Mouse (Mus musculus) cerebellum, adult (tissue): ENCODE results near the gene Rbm47.
A peak's percentile ranks its signal among the peaks of the same experiment; 100 is the strongest.

Experiments used
- ATAC-seq: cut with Nextera tagmentation; 2 replicates; pipeline ENCODE4 v1.9.2; 2017; ENCODE audit warnings: mild to moderate bottlenecking, moderate library complexity, mixed read lengths; ENCODE audit not compliant: insufficient number of reproducible peaks, low FRiP score, low TSS enrichment

Gene Rbm47

DNA sequence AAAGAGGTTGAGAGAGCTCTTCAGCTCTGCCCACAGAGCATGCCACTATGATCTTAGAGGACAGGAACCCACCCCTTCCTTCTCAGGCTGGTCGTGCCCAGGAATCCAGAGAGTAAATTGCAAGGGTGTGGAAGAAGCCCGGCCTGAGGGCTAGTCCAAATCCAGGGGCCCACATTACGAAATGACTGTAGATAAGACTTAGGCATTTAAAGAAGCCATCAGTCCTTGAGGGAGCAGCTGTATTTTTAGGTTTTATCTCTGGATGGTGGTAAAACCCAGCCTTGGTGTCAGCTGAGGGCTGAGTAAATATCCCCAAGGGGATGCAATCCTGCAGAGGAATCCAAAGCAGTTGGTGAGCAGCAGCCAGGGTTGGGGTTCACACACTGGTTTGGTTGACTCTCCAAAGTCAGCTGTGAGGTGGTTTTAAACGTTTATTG, 6.7 kb downstream of the Rbm47 start:
- no peak for ATAC-seq

DNA sequence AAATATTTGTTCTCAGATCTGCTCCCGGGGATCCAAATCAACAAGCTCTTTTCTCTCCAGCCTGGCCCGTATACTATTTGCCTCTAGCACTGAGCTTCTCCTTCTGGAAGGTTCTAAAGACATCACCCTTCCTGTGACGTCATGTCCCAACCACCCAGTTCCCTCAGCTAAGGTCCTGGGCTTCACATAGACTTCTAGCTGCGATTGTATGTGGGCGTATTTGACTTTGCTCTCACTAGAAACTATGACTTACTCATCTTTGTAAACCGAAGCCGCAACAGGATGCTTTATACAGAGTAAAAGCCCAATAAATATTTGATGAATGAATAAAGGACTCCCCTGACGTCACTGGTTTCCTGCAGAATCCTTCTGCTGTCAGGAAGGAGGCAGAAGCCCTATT, 7.2 kb downstream of the Rbm47 start:
- ATAC-seq: no peak

DNA sequence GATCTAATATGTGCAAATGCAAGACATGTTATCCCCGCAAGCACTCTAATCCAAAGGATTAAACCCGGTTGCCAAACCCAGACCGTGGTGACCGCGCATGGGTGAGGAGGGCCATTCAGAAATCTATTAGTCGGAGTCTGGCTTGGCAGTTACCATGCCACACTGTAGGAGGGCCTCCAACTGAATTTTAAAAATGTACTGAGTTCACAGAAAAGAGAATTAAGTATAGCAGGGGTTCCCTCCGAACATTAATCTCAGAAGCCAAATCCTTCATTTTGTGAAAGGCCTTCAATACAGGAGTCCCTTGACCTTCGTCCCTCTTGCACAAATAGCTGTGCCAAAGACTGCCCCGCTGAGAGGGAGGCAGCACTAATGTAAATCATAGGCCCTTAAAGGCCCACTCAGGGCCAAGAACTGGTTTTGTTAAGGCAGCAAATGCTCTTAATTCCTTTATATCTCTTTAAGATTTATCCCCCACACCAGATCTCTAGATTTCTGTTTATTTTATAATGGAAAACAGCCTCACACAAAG, 16.4 kb downstream of the Rbm47 start:
- ATAC-seq: no peak

DNA sequence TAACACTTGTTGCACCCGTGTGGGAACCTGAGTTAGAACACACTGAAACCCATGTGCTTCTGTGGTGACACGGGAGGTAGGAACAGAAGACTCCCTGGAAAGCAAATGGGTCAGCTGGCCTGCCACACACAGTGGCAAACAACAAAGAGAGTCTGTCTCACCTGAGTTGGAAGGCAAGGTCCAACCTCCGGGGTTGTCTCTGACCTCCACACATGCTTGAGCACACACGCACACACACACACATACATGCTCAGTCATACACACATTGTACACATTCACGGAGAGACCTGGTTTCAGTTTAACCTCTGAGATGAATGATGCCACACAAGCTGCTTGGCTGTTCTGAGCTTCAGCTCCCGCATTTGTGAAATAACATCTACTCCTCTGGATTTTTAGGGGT, 18.3 kb downstream of the Rbm47 start:
- no peak for ATAC-seq

DNA sequence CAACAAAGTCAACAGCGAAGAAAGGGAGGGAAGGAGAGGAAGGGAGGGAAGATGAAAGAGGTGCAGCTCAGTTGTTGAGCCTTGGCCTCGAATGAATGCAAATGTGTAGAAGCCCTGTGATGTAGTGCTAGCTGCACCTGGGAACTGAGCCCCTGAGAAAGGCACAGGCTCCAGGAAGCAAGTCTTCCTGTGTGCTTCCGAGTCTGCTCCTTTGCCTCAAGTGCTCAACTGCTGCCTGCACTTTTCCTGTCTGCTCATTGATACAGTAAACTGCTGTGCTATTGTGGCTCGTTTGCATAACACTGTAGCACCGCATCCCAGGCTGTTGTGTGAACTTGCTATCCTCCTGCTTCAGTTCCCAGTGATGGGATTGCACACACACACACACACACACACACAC, 19.4 kb downstream of the Rbm47 start:
- ATAC-seq: no peak

DNA sequence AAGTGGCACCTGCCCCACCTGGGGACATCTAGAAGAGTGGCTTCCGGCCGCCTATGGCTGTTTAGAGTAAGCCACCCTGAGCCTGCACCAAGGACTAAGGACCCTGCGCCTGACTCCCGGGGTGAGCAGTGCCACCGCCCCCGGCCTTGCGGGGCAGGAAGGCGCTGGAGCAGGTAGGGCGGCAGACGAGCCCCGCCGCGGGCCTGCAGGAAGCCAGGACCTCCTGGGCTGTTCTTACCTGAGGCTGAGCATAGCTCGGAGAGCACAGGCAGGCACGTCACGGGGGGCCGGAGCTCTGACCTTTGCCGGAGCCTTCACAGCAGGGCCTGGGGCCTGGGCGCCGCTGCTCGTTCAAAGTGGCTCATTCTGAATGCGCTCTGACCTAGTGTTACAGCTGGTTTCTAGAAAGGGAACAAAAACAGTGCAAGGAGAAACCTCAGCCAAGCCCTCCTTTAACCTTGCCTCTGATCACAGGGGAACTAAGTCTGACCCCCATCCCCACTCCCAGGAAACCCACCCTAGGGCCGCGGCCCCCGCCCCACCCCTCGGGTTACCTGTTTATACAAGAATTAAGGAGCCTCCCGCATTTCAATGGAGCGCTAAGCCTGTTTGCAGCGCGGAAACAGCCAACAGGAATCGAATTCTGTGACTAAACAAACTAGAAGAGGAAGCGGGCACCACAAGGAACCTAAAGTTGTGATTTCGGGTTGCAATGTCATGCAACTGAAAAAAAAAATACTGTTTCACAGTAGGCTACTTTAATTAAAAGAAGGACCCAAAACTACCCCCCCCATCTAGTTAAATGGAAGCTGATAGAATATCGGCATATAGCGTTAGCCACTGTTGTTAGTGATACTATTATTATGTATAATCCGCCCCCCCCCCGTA, 21.4 kb downstream of the Rbm47 start:
- ATAC-seq: peak; percentile 32; the same call in 1 of the 2 replicates

DNA sequence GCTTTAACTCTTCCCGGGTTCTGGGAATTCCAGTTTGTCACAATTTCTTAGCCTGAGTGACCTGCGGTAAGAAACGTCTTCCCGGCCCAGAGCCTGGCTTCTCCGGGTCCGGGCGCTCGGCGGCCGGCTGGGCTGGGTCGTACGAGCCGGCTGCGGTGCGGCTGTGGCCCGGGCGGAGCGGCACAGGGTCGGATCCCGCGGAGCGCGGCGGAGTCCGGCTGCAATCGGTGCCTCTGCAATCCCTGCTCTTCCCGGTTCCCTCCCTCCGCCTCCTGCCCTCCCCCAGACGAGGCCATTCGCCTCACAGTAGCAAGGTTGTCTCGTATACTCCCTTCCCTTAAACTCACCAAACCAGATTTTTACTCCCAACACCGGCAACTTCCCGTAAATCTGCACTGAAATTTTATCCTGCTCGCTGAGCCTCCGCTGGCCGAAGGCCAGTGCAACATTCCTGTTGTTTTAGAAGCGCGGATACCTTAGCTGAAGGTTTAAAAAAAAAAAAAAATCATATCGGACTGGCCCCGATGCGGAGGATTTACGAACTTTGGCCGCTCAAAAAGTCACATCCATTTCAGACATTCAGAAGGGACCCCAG, 22.1 kb downstream of the Rbm47 start:
- peak; percentile 69 for ATAC-seq

DNA sequence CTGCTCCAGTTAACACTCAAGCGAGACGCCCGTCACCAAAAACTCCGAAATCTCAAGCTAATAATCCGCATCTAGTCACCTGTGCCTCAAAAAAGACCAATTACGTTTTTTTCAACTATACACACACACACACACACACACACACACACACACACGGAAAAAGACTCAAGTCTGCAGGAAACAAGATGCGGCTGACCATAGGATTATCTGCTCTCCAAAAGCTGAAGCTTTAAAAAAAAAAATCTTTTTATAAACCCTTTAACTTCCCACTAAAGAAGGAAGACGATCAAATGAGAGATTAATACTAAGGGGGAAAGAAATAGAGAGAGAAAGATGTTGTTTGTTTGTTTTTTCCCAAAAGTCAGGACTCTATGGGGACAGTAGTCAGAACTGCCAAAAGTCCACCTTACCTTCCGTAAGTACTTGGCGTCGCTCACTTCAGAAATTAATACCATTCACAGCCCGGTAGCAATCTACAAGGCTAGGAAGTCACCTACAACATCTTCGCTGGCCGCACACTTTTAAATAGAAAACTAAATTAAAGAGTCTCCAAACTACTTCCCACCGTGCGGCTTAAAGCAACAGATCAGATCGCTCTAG, 22.7 kb downstream of the Rbm47 start:
- ATAC-seq: no peak

DNA sequence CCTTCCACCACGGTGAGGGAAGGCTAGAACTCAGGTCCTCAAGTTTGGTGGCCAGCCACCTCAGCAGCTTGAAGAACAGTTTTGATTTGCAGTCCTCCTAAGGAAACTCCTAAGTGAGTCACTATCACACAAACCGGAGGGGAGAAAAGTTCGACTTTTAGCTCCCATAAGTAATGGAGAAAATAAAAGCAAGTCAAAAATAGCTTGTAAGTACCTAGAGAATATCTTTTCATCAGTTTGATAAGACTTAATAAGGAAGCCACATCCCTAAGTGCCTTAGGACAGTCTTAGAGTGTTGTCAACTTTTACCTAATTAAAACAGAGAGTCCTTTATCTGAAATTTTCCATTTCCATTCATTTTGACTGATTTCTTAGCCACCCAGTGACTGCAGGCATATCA, 23.3 kb downstream of the Rbm47 start:
- no peak for ATAC-seq

DNA sequence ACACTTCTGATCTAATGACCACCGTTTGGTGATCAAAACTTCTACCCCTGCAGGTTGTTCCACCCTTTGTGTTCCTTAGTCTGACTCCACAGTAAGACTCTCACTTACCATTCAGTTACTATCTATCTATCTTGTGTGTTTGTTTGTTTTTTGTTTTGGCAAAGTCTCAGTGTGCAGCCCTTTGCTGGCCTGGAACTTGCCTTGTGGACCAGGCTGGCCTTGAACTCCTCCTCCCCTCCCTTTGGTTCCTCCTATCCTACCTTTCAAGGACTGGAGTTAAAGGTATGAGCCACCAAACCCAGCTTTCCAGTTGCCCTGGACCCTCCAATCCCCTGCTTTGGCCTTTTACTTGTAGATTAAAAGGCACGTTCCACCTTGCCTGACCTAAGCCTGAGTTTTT, 23.8 kb downstream of the Rbm47 start:
- ATAC-seq: no peak

DNA sequence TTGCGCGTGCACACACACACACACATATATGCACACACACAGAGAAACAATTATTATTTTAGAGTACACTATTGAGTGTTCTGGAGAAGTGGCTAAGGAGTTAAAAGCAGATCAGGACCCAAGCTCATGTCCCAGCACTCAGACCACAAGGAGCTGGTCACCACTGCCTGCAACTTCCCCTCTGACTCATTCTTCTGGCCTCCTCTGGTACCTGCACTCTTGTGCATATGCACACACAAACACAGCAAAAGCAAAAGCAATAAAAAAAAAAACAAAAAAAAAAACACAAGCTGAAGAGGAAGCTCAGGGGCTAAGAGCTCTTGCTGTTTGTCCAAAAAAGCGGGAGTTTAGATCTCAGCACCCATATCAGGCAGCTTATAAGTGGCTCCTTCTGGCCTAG, 25.6 kb downstream of the Rbm47 start:
- ATAC-seq: no peak

DNA sequence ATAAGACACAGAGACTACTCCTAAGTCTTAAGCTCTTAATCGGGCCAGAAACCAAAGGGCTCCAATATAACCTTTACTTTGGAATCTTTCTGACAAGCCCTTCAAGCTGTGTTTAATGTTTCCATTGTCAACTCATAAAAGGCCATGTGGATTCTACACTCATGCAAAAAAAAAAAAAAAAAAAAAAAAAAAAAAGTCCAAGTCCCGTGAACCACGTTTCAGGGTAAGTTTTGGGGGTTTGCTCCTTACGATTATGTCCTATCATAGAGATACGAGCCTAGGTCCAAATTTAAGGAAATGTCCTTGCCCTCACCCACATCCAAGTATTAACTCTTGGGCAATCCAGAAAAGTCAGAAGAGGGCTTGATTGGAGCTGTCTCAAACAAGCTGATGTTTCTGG, 27.3 kb downstream of the Rbm47 start:
- ATAC-seq: no peak

DNA sequence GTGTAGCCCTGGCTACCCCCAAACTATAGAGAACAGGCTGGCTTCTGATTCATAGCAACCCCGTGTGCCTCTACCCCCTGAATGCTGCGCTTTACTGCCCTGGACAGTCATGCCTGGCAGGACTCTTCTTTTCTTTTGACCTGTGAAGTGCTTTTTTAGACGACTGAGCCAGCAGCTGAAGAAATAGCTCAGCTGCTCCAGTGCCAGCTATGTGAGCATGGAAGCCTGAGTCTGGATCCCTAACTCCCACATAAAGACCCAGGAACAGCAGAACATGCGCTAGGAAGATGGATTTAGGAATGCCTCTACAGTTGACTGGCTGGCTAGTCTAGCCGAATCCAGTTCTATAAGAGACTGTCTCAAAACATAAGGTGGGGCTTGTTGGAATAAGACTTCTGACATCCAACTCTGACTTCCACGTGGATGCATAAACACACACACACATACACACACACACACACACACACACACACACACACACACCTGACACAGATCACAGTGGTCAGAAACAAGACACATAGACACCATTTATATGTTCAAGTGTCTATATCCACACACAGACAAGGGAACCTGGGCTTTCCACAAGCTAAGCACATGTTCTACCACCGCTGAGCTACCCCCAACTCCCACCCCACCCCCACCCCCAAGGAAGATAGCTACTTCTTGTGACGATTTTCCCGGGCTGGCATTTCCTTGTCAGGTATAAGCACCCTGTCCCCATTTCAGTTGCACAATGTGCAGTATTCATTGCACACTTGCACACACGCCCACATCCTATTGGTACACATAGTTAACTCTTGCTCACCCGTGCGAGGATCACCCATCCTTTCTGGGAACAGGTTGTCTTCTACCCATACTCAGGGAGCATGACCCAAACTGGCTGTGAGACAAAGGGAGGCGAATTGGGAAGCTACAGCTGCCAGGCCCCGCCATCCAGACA, 29.6 kb downstream of the Rbm47 start:
- ATAC-seq: no peak

DNA sequence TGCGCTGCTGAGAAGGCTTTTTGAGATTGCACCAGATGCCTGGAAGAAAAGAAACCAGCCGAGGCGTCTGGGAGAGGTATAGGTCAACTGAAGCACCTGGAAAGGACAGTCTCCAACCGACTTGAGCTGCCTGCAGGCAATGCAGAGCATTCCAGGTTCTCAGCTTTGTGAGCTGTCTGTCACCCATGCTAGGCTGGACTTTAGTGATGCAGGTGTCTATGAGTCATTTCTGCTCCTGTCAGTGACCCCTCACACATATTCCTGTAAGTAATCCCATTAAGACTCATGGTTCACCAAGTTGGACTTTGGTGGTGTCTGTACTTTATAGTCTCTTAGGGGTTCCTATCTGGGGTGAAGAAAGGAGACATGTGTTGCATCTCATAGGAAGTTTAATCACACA, 31.4 kb downstream of the Rbm47 start:
- ATAC-seq: no peak

DNA sequence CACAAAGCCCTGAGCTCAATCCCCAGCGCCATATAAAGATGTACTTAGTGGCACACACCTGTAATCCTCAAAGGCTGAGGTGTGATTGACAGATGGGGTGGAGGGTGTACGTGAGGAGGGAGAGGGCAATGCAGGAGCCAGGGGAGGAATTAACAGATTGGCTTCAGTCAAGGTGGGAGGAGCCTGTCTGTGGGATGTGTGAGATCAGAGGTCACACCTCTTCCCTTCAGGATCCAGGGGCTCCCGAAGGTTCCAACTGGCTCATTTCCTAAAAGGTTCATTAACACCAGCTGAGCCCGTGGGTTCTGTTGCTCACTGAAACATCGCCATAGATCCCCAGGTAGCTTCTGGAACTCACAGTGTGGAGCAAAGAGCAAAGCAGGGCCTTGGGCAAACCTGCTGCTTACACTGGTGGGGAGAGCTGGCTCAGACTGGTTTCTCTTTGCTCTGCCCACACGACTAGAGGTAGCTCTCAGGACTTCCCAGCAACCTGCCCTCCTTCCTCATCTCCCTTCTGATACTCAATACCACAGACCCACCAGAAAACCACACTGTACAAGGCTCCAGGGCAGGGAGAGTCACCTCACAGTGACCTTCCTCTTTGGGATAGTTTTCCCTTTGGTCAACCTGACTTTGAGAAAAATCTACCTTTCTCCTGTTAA, 33.2 kb downstream of the Rbm47 start:
- ATAC-seq: no peak; the same call in 1 of the 2 replicates

DNA sequence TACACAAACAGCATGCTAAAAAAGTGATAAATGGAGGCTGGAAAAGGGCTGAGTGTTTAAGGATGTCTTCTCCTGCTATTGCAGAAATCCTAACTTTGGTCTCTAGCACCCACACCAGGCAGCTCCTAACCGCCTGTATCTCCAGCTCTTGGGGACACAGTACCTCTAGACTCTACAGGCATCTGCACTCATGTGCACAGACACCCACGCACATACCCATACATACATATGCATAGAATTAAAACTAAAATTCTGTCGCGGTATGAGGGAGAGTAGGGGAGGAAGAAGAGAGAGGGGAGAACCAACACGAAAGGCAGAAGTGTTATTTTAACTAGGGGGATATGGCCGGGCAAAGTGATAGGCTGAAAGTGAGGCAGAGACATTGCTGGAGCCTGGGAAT, 33.7 kb downstream of the Rbm47 start:
- ATAC-seq: no peak

DNA sequence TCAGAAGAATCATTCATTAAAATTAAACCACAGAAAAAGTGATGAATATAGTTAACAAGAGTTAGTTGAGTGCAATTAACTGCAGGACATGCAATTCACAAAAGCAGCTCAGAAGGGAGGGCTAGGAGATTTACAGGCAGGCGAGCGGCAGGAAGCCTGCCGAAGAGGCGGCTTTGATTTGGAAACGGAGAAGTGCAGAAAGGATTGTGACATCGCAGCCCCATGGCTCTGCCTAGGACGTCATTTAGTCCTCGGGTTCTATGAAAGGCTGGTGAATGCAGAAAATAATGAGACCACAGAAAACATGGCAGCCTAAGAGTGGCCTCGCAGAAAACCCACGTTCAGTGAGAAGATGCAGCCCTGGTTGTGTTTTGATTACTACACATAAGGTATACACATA, 34.3 kb downstream of the Rbm47 start:
- no peak for ATAC-seq

DNA sequence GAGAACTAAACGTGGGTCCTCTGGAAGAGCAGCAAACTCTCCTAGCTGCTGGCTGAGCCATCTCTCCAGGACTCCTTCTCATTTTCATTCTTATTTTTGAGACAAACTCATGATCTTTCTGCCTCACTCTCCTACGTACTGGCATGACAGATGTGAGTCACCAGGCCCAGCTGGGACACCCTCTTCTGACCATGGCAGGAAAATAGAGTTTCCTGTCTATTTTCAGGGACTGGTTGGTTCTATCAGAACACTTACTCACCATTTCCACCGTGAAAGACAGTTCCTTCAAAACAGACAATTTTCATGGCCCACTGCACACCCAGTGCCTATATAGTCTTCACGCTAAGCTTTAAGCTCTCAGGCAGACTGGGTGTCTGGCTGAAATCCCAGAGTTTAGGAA, 35.7 kb downstream of the Rbm47 start:
- no peak for ATAC-seq

DNA sequence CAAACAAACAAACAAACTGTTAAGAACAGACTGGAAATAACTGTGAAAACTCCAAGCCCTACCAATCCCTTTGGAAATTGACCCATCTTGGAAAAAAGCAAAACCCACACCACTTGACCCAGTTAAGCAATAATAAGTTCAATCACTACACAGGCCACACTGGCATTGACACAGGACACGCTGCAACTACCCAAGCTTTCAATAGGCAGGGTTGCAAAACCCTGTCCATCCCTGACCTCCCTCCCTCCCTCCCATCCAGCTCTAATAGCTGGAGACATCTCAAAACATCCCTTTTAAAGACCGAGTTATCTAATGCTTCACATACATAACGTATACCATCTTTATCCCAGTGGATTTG, 37.1 kb downstream of the Rbm47 start:
- ATAC-seq: no peak
